Mouse (Mus musculus): Measurements from ENCODE around the gene Tbl2. TPM values are rescaled to one million over a fixed set of nuclear protein-coding genes. Genes with fewer than 3 reads are reported as not detected.

Tbl2 gene
- total RNA-seq (2021), result 10 to 100 TPM; 32.3 to 33.0 TPM

- DNase-seq, result peak; percentile 97 to 98
These were observed at the start of gene Tbl2 for GRCm38 (mm10) chr5:135149053-135149819. Gene Tbl2, plus strand, starts transcription at chr5:135149657.

GRCm38 (mm10) chr5:135100981-135101380, 48.5 kb upstream of the Tbl2 start:
- no peak for DNase-seq

DNA sequence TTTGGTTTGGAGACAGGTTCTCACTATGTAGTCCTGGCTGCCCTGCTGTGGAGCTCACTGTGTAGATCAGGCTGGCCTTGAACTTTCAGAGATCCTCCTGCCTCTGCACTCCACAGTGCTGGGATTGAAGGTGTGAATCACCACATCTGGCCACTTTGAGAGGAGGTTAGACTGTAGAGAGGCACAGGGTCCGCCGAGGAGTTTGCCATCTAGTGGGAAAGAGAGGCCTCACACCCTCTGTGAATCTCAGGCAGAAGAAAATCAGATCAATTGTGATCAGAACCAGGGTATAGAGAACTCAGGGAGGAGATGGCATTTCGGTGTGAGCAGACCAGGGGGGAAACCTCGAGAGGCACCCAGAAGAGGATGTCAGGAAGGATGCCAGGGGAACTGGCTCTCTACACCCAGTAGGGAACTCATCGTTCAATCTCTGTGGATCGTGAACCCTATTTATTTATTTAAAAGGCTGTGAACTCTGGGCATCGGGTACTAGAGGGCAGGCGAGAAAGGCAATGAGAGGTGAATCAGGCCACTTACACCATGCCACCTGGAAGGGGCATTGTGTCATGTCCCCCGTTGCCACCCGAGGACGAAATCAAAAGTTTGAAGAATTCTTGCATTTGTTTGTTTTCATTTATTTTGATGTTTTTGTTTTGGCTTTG, 45.3 kb upstream of the Tbl2 start:
- no peak for DNase-seq

- DNase-seq, result peak in 1 of 2 experiments; percentile 37
These were observed 42.6 kb upstream of the Tbl2 start for GRCm38 (mm10) chr5:135106758-135107256.

DNA sequence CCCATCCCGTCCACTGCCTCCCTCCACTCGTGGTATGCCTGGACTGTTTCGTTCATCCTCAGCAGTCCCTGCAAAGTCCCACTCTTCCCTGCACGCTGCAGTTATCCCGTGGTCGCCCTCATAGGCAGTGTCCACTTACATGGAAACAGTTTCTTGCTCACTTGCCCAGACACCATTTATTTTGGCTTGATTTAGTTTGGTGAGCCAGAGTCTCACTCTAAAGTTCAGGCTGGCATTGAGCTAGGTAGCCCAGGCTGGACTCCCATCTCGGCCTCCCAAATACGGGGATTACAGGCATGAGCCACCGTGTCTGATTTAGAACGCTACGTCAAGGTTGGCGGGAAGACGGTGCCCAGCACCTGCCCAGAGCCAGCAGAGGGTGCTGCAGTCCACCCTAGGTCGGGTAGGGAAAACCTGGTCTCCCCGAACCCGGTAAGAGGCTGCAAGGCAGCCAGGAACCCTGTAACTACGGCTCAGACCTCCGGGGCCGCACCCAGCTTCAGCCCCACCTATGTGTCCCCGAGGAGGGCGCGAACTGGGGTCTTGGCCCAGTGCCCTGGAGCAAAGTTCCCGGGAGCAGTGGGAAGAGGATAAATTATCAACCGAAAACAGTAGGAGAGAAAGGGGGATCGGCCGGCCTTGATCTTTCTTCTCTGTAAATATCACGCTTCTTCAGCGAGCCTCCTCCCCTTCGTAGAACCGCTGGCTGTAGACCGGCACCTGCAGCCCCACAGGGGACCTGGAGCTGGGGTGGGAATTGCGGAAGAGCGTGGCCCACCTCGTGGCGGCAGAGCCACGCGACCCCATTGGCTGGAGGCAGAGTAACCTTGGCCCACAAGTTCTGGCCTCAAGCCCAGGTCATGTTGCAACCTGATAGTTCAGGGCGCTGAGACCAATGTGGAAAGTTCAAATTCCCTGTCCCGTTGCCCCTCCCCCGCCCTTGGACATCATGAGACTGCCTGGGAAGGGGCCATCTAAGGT, 41.6 kb upstream of the Tbl2 start:
- no peak for DNase-seq

- DNase-seq, result no peak
These were observed 40.4 kb upstream of the Tbl2 start for GRCm38 (mm10) chr5:135109017-135109416.

- DNase-seq, result no peak
These were observed 40.0 kb upstream of the Tbl2 start for GRCm38 (mm10) chr5:135109426-135109825.

- DNase-seq, result no peak
These were observed 39.5 kb upstream of the Tbl2 start for GRCm38 (mm10) chr5:135109976-135110375.

DNA sequence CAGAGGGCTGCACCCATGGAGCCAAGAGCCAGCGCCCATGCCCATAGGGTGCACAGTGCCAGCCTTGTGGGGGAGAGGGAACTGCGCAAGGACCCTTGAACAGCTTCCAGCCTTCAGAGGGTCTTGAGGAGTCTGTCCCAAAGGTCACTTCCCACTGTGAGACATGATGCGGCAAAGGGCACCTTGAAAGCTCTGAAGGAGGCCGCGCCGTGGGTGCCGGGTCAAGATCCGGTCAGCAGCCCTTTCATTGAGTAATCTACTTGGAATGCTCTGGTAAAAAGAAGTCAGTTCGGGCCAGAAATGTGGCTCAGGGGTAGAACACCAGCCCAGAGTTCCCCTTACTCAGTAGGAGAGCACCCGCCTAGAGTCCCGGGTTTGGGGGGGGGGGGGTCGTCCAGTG, 35.7 kb upstream of the Tbl2 start:
- no peak for DNase-seq

GRCm38 (mm10) chr5:135115241-135115640, 34.2 kb upstream of the Tbl2 start:
- no peak for DNase-seq

- DNase-seq, result peak; percentile 45 to 50
These were observed 30.8 kb upstream of the Tbl2 start for GRCm38 (mm10) chr5:135118589-135119081.

GRCm38 (mm10) chr5:135120753-135121152, 28.7 kb upstream of the Tbl2 start:
- DNase-seq, result no peak

GRCm38 (mm10) chr5:135126121-135126520, 23.3 kb upstream of the Tbl2 start:
- DNase-seq, result peak in 1 of 2 experiments; percentile 19

DNA sequence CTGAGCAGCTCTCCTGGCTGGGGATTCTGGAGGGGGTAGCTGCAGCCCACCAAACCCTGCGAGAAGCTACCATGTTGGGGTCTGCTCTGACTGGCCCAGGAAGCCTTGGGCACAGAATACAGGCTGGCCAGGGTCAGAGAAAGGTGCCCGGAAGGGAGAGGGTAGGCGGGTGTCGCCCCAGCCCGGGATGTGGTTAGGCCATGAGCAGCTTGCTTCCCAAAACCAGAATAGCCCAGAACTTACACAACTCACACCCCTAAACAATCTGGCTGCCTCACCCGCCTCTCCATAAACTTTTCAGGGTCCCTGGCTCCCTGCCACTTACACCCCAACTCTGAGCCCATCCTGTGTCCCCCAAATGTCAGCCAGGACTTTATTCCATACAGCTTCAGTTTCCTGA, 21.8 kb upstream of the Tbl2 start:
- no peak for DNase-seq

- DNase-seq, result no peak
These were observed 19.7 kb upstream of the Tbl2 start for GRCm38 (mm10) chr5:135129747-135130146.

DNA sequence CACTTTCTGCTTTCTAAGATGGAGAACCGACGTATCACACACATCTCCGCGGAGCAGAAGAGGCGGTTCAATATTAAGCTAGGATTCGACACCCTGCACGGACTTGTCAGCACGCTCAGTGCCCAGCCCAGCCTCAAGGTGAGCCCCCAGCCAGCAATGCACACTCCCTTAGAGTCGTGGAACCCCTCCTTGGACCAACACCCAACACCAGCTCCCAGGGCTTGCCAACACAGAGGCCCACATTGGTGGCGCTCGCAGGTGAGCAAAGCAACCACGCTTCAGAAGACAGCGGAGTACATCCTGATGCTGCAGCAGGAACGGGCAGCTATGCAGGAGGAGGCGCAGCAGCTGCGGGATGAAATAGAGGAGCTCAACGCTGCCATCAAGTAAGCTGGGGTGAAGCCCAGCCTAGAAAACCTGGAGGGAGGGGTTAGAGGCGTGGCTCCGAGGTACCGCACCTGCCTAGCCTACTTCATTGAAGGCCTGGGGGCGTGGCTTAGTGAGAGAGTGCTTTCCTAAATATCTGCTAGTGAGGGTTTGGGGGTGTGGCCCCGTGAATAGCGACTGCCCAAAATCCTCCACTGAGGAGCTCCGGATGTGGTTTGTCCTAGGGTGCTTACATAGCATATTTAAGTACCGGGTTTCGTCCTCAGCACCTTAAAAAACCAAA, 15.6 kb upstream of the Tbl2 start:
- DNase-seq, result no peak

GRCm38 (mm10) chr5:135134534-135134933, 14.9 kb upstream of the Tbl2 start:
- DNase-seq, result no peak

DNA sequence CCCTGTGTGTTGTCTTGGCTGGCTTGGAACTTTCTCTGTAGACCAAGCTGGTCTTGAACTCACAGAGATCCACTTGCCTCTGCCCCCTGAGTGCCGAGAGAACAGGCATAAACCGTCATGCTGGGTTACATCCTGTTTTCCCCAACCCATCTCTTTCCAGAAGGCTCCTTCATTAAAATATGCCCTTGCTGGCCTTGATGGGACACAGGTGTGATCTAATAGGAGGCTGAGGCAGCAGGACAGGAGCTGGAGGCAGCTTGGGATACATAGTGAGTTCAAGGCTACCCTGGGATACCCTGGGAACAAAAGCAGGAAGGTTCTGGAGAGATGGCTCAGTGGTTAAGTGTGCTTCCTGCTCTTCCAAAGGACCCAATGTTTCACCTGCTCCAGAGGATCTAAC, 9.6 kb upstream of the Tbl2 start:
- no peak for DNase-seq

DNA sequence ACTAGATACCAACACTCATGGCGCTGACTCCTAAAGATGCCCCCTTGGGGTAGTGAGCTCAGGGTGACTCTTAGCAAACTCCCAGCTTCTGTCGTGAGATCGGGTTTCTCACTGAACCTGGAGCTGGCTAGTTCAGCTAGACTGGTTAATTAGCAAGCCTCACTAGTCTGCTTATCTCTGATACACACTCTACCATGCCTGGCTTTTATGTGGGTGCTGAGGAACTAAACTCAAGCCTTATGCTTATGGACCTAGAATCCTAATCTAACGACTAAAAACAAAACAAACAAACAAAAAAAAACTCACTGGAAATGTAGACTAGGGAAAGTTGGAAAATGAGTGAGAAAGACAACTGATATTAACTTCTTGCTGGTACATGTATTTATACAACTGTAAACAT, 5.0 kb upstream of the Tbl2 start:
- DNase-seq, result no peak

DNA sequence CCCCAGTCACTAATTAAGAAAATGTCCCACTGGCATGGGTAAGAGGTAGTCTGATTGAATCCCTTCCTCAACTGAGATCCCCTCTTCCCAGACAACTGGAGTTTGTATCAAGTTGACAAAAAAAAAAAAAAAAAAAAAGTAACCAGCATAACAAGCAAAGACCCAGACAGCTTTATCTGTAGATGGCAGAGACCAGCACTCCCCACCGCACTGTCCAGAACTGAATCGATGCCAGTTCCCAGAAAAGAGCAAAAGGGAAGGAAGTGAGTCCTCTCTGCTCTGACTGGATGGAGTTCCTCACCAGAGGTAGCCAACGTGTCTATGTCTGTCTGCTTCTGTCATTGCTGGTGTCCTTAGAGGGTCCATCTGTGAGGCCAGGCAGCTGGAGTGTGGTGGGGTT, 3.9 kb upstream of the Tbl2 start:
- no peak for DNase-seq

DNA sequence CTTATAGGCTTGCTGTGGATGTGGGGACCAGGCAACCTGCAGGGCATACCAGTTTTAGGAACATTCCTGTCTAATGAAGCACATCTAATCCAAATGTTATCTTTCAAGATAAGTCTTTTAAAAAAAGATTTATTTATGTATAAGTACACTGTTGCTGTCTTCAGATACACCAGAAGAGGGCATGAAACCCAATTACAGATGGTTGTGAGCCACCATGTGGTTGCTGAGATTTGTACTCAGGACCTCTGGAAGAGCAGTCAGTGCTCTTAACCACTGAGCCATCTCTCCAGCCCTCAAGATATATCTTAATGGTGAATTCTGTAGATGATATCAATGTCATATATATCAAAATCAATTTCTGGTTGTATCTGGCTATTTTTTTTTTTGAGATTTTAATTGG, 3.5 kb upstream of the Tbl2 start:
- no peak for DNase-seq

- DNase-seq, result no peak
These were observed 773 bp upstream of the Tbl2 start for GRCm38 (mm10) chr5:135148715-135149052.

Measured in layer of hippocampus, postnatal 36 days (tissue).